14 mouse cellular contexts compared by ENCODE assay signal in the genomic region with DNA sequence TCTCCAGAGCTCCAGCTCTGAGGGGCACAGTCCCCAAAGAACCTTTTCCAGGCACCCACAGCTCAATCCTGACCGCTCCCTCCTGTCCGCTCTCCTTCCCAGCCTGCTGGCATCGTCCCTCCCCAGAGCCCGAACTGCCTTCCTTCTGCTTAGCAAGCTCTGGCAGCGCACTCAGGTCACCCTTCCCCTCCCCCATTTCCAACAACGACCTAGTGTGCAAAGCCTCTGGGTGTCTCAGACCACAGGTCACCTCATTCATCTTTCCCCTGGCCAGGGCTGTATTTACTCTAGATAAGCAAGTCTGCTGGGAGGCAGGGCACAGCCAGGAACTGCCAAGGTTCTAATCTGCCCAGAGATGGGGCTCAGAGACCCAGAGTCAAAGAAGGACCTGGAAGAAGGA. TPM values are rescaled to one million over a fixed set of nuclear protein-coding genes. Genes with fewer than 3 reads are reported as not detected.
A peak's percentile ranks its signal among the peaks of the same experiment; 100 is the strongest.
DNase-seq lines count a peak whose midpoint lies in the region; ATAC-seq and TF ChIP-seq lines count a peak whose summit lies in the region.
"Had no signal": no experiment of that assay in that cellular context is flagged by ENCODE, and none has a peak within 500 bp of the region (broad histone marks: within the 10 kb centered on the region; RNA-seq: fewer than 3 reads in every experiment).

No protein-coding gene starts in this region.

- no peaks in the 10 kb centered on the region for H3K36me3 ChIP-seq in E14TG2a.4 (ENCODE audit: insufficient read depth, low read length)
- no peaks in the 10 kb centered on the region for H3K36me3 ChIP-seq in lung, embryonic 16.5 days (ENCODE audit: control insufficient read depth, insufficient read depth, low read length)
- H3K36me3 ChIP-seq: embryonic facial prominence, embryonic 15.5 days; hindbrain, embryonic 12.5 days; limb, embryonic 10.5 days; midbrain, embryonic 15.5 days had no signal

- TF ChIP-seq CTCF in E14TG2a.4 (conservative IDR thresholded peaks at IDR 0.05; ENCODE audit: low read length), result no peak

- H3K27me3 ChIP-seq in E14TG2a.4 (ENCODE audit: insufficient read depth, low read length), result peaks cover 19% of the 10 kb centered on the region
- no peaks in the 10 kb centered on the region for H3K27me3 ChIP-seq in lung, embryonic 16.5 days (ENCODE audit: control insufficient read depth, insufficient read depth, low read depth, low read length)

- H3K4me2 ChIP-seq in lung, embryonic 16.5 days (ENCODE audit: low read depth, low read length), result no peak overlapping the region
- H3K4me2 ChIP-seq: embryonic facial prominence, embryonic 15.5 days; hindbrain, embryonic 12.5 days; midbrain, embryonic 15.5 days had no signal

- 0 out of 2 replicates have a peak overlapping the region, but pooled peaks have one; percentile 17 for H3K9ac ChIP-seq in lung, embryonic 16.5 days (ENCODE audit: low read length)
- H3K9ac ChIP-seq: embryonic facial prominence, embryonic 15.5 days; hindbrain, embryonic 12.5 days; midbrain, embryonic 15.5 days had no signal

- H3K4me1 ChIP-seq in E14TG2a.4 (replicated peaks; ENCODE audit: low read depth, low read length), result peaks cover 79% of the 10 kb centered on the region
- peaks cover 46% of the 10 kb centered on the region for H3K4me1 ChIP-seq in lung, embryonic 16.5 days (replicated peaks; ENCODE audit: control insufficient read depth, insufficient read depth, low read length)

- peak; percentile 10; the same call in 1 of the 2 replicates for ATAC-seq in lung, embryonic 16.5 days (ENCODE audit: low read depth)
- ATAC-seq: midbrain, embryonic 15.5 days had no signal

- H3K9me3 ChIP-seq in E14TG2a.4 (ENCODE audit: low read length), result no peaks in the 10 kb centered on the region
- H3K9me3 ChIP-seq in lung, embryonic 16.5 days (ENCODE audit: control insufficient read depth, low read length), result no peaks in the 10 kb centered on the region
- H3K9me3 ChIP-seq: embryonic facial prominence, embryonic 15.5 days; hindbrain, embryonic 12.5 days; limb, embryonic 10.5 days; midbrain, embryonic 15.5 days had no signal

- 20% methylated on average over 6 of the region's 6 CpGs for WGBS in lung, embryonic 16.5 days

- DNase-seq in NIH3T3 (ENCODE audit: low read depth), result peak; percentile 45
- DNase-seq in heart, postnatal 4 days, result peak; percentile 50
- no peak for DNase-seq in left cerebral cortex, adult 11 months (ENCODE audit: low spot score)
- no peak for DNase-seq in frontal cortex, postnatal 10 days (ENCODE audit: low spot score in 2 of 2)
- DNase-seq in cerebellum, postnatal 36 days, result no peak
- DNase-seq: kidney, postnatal 10 days; right cerebral cortex, postnatal 4 days; thymus, adult 2 months had no signal

- peak overlapping the region; percentile 15 for H3K27ac ChIP-seq in lung, embryonic 16.5 days (ENCODE audit: low read length)
- H3K27ac ChIP-seq: embryonic facial prominence, embryonic 15.5 days; hindbrain, embryonic 12.5 days; limb, embryonic 10.5 days; midbrain, embryonic 15.5 days had no signal

- peak overlapping the region; percentile 45; the same call in 1 of the 2 replicates for H3K4me3 ChIP-seq in E14TG2a.4 (replicated peaks; ENCODE audit: low read length)
- no peak overlapping the region for H3K4me3 ChIP-seq in lung, embryonic 16.5 days (ENCODE audit: low read length)
- H3K4me3 ChIP-seq: embryonic facial prominence, embryonic 15.5 days; hindbrain, embryonic 12.5 days; limb, embryonic 10.5 days; midbrain, embryonic 15.5 days had no signal

RNA-seq across cellular contexts. Expression of a gene that starts 27.4 kb away (rescaled TPM):
- 100 to 1,000 TPM; 145 TPM for total RNA-seq in heart, postnatal 4 days (2021)
- polyA plus RNA-seq in lung, embryonic 16.5 days (2015; fragmentation: Nextera tagmentation; extraction: Ambion mirVana), result 11.3 and 15.3 TPM in 2 replicates

RNA-seq across cellular contexts. Expression of a gene that starts 32.3 kb away (rescaled TPM):
- total RNA-seq in heart, postnatal 4 days (2021), result 10 to 100 TPM; 35.1 to 38.5 TPM
- polyA plus RNA-seq in lung, embryonic 16.5 days (2015; fragmentation: Nextera tagmentation; extraction: Ambion mirVana), result 26.9 and 28.2 TPM in 2 replicates

RNA-seq across cellular contexts. Expression of a gene that starts 51.2 kb away (rescaled TPM):
- 100 to 1,000 TPM; 141 to 145 TPM for total RNA-seq in heart, postnatal 4 days (2021)
- 280 and 298 TPM in 2 replicates for polyA plus RNA-seq in lung, embryonic 16.5 days (2015; fragmentation: Nextera tagmentation; extraction: Ambion mirVana)

Comparison
In these comparisons a context has a peak if more than half of its experiments do, and no peak if none do; other contexts are left out.
1. DNase-seq: peak in NIH3T3 (single experiment) and heart, postnatal 4 days (single experiment); none in left cerebral cortex, adult 11 months (single experiment), frontal cortex, postnatal 10 days (0 of 2) and cerebellum, postnatal 36 days (0 of 2).